Mouse (Mus musculus): ENCODE data around the gene Olfr26.
"Not testable (repeated sequence)": the region's sequence is repeated elsewhere in the genome, so short reads cannot be mapped to it uniquely, and the experiment has no call there.

The Olfr26 gene

GRCm38 (mm10) chr9:38854760-38855159 lies at the start of gene Olfr26:
Olfr26 (plus strand) TSS chr9:38855060.
- no peak for DNase-seq (ENCODE audit: low spot score)

GRCm38 (mm10) chr9:38805696-38806095 lies 49.2 kb upstream of the Olfr26 start:
- no peak for DNase-seq (ENCODE audit: low spot score)

- DNase-seq (ENCODE audit: low spot score) = no peak
Observed at GRCm38 (mm10) chr9:38814314-38814713, 40.5 kb upstream of the Olfr26 start, which contains the start of gene Olfr922. Olfr922 (plus strand) TSS chr9:38814614.

GRCm38 (mm10) chr9:38815458-38815986 lies 39.3 kb upstream of the Olfr26 start:
- DNase-seq (ENCODE audit: low spot score) = no peak

GRCm38 (mm10) chr9:38826245-38826644 lies 28.6 kb upstream of the Olfr26 start, which contains the start of gene Olfr923:
Olfr923 (plus strand) TSS chr9:38826545.
- DNase-seq (ENCODE audit: low spot score) = no peak

- no peak for DNase-seq (ENCODE audit: low spot score)
Observed at GRCm38 (mm10) chr9:38833027-38833426, 21.8 kb upstream of the Olfr26 start.

GRCm38 (mm10) chr9:38844149-38844548 lies 10.7 kb upstream of the Olfr26 start, which contains the start of gene Olfr924:
Olfr924 (plus strand) TSS chr9:38844449.
- no peak for DNase-seq (ENCODE audit: low spot score)

GRCm38 (mm10) chr9:38874880-38875279 lies 20.0 kb downstream of the Olfr26 start:
- not testable (repeated sequence) for DNase-seq (ENCODE audit: low spot score)

GRCm38 (mm10) chr9:38876826-38877225 lies 22.0 kb downstream of the Olfr26 start, which contains the start of gene Olfr926:
Olfr926 (plus strand) TSS chr9:38877126.
- no peak for DNase-seq (ENCODE audit: low spot score)

Measured in MN1 (cell line).